Mouse (Mus musculus): ENCODE results near the gene Nkx2-2.

DNA sequence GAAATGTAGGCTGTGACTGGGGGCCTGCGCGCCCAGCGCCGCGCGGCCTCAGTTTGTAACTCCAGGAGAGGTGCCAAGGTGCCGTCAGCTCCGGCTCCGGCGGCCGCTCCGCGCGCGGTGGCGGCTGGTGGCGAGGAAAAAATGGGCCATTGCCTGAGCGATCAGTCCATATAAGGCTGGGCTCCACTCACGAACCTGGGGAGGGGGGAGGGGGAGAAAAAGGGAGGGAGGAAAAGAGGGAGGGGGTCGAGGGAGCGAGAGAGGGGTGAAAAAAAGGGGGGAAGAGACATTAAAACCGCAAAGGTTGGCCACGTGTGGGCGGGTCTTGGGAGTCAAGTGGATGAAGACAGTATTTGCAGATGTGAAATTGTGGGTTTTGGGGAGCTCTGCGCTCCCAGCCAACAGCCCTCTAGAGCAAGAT is 7.8 kb downstream of the Nkx2-2 start:
- TF ChIP-seq CTCF (IDR thresholded peaks at IDR 0.05; ENCODE audit: extremely low read depth, insufficient read depth, low read length): no peak
- TF ChIP-seq POLR2A (IDR thresholded peaks at IDR 0.05; ENCODE audit: extremely low read depth, insufficient read depth, low read length): no peak

All from cortical plate, adult 2 months (tissue).